Mouse (Mus musculus) MEL (cell line): ENCODE results near the gene Tmem230. TPM values are rescaled to one million over a fixed set of nuclear protein-coding genes. Genes with fewer than 3 reads are reported as not detected.

Experiments used
- DNase-seq: peaks from one replicate; pipeline ENCODE4 v3.0.0; 2011; ENCODE audit warnings: low read depth, low spot score
- H3K27ac ChIP-seq: 2 replicates; pipeline ENCODE4 v1.5.1; 2012; ENCODE audit warnings: low read depth, mild to moderate bottlenecking, control low read depth, low read length, moderate library complexity; ENCODE audit not compliant: control insufficient read depth
- H3K27me3 ChIP-seq, 2 experiments: fragments of 150-350 bp in 1 of 2; sonication (generic) in 1 of 2; 2 replicates each; pipeline ENCODE4 v1.6.1; 2012; ENCODE audit warnings: low read length in 2 of 2, mild to moderate bottlenecking in 2 of 2, improper control_type of control experiment in 1 of 2, moderate library complexity in 1 of 2; ENCODE audit not compliant: insufficient read depth in 2 of 2, control insufficient read depth in 1 of 2
- H3K36me3 ChIP-seq, 2 experiments: 2 replicates each; pipeline ENCODE4 v1.6.1; 2012 to 2014; ENCODE audit warnings: low read length in 2 of 2, improper control_type of control experiment in 1 of 2, inconsistent platforms in 1 of 2, mild to moderate bottlenecking in 1 of 2; ENCODE audit not compliant: insufficient read depth in 2 of 2, control insufficient read depth in 1 of 2
- H3K4me1 ChIP-seq, 2 experiments: fragments of 150-350 bp in 1 of 2; sonication (generic) in 1 of 2; 2 replicates each; pipeline ENCODE4 v1.6.1; 2012; ENCODE audit warnings: low read length in 2 of 2, improper control_type of control experiment in 1 of 2, mild to moderate bottlenecking in 1 of 2; ENCODE audit not compliant: insufficient read depth in 2 of 2, control insufficient read depth in 1 of 2
- H3K4me3 ChIP-seq, 2 experiments: fragments of 150-350 bp in 1 of 2; sonication (generic) in 1 of 2; 2 replicates each; pipeline ENCODE4 v1.5.1; 2012; ENCODE audit warnings: low read depth in 2 of 2, low read length in 2 of 2, mild to moderate bottlenecking in 2 of 2, moderate library complexity in 2 of 2, control low read depth in 1 of 2, improper control_type of control experiment in 1 of 2; ENCODE audit not compliant: control insufficient read depth in 1 of 2, insufficient read depth in 1 of 2
- H3K79me2 ChIP-seq: 2 replicates; pipeline ENCODE4 v1.6.1; 2012; ENCODE audit warnings: mild to moderate bottlenecking, low read length, moderate library complexity; ENCODE audit not compliant: control insufficient read depth, poor library complexity, insufficient read depth
- H3K9ac ChIP-seq: 2 replicates; pipeline ENCODE4 v1.6.1; 2012; ENCODE audit warnings: low read depth, mild to moderate bottlenecking, control low read depth, low read length, moderate library complexity; ENCODE audit not compliant: control insufficient read depth, poor library complexity, severe bottlenecking
- H3K9me3 ChIP-seq: fragments of 150-350 bp; sonication (generic); replicated peaks from 2 replicates; pipeline ENCODE4 v1.6.1; 2012; ENCODE audit warnings: mild to moderate bottlenecking, low read length, improper control_type of control experiment, moderate library complexity; ENCODE audit not compliant: insufficient read depth
- BHLHE40 ChIP-seq: IDR thresholded peaks from 2 replicates; pipeline ENCODE4 v1.6.1; 2012; ENCODE audit warnings: low read depth, mild to moderate bottlenecking, inconsistent platforms, low read length, improper control_type of control experiment, borderline replicate concordance
- CHD1 ChIP-seq: IDR thresholded peaks from 2 replicates; pipeline ENCODE4 v1.6.1; 2012; ENCODE audit warnings: low read depth, mild to moderate bottlenecking, inconsistent platforms, low read length, improper control_type of control experiment
- CHD2 ChIP-seq: IDR thresholded peaks from 2 replicates; pipeline ENCODE4 v1.6.1; 2011; ENCODE audit warnings: low read length, improper control_type of control experiment
- CTCF ChIP-seq, 3 experiments: IDR thresholded peaks in 2 of 3; conservative IDR thresholded peaks in 1 of 3; 2 replicates each; pipeline ENCODE4 v1.5.1; 2011 to 2012; ENCODE audit warnings: low read length in 3 of 3, low read depth in 2 of 3, mild to moderate bottlenecking in 2 of 3, improper control_type of control experiment in 1 of 3, inconsistent platforms in 1 of 3, mixed read lengths in 1 of 3, moderate library complexity in 1 of 3; ENCODE audit not compliant: control insufficient read depth in 1 of 3, insufficient read depth in 1 of 3, poor library complexity in 1 of 3, severe bottlenecking in 1 of 3
- E2F4 ChIP-seq: IDR thresholded peaks from 2 replicates; pipeline ENCODE4 v1.6.1; 2011; ENCODE audit warnings: low read depth, low read length, improper control_type of control experiment, borderline replicate concordance
- ELF1 ChIP-seq: IDR thresholded peaks from 2 replicates; pipeline ENCODE4 v1.6.1; 2014; ENCODE audit warnings: low read depth, mild to moderate bottlenecking, inconsistent platforms, low read length, improper control_type of control experiment, moderate library complexity
- EP300 ChIP-seq, 2 experiments: IDR thresholded peaks; 2 replicates each; pipeline ENCODE4 v1.6.1; 2011; ENCODE audit warnings: improper control_type of control experiment in 2 of 2, low read length in 2 of 2, low read depth in 1 of 2, mild to moderate bottlenecking in 1 of 2
- ETS1 ChIP-seq: IDR thresholded peaks from 2 replicates; pipeline ENCODE4 v1.6.1; 2012; ENCODE audit warnings: low read depth, mild to moderate bottlenecking, inconsistent platforms, low read length, improper control_type of control experiment, moderate library complexity
- GABPA ChIP-seq: IDR thresholded peaks from 2 replicates; pipeline ENCODE4 v1.6.1; 2012; ENCODE audit warnings: low read depth, mild to moderate bottlenecking, inconsistent platforms, low read length, improper control_type of control experiment, moderate library complexity
- GATA1 ChIP-seq: IDR thresholded peaks from 2 replicates; pipeline ENCODE4 v1.6.1; 2011; ENCODE audit warnings: low read depth, low read length, improper control_type of control experiment
- HCFC1 ChIP-seq: IDR thresholded peaks from 2 replicates; pipeline ENCODE4 v1.6.1; 2012; ENCODE audit warnings: low read depth, mild to moderate bottlenecking, inconsistent platforms, low read length, improper control_type of control experiment, moderate library complexity
- KAT2A ChIP-seq: conservative IDR thresholded peaks from 2 replicates; pipeline ENCODE4 v1.6.1; 2012; ENCODE audit warnings: low read depth, low read length, improper control_type of control experiment, inconsistent platforms
- MAFK ChIP-seq: IDR thresholded peaks from 2 replicates; pipeline ENCODE4 v1.6.1; 2011; ENCODE audit warnings: low read depth, mild to moderate bottlenecking, low read length, improper control_type of control experiment, borderline replicate concordance
- MAZ ChIP-seq: IDR thresholded peaks from 2 replicates; pipeline ENCODE4 v1.6.1; 2012; ENCODE audit warnings: low read depth, mild to moderate bottlenecking, inconsistent platforms, low read length, improper control_type of control experiment
- MEF2A ChIP-seq: IDR thresholded peaks from 2 replicates; pipeline ENCODE4 v1.6.1; 2014; ENCODE audit warnings: low read depth, mild to moderate bottlenecking, inconsistent platforms, low read length, improper control_type of control experiment; ENCODE audit not compliant: poor library complexity, insufficient replicate concordance, severe bottlenecking; ENCODE audit errors: extremely low read depth
- MXI1 ChIP-seq: IDR thresholded peaks from 2 replicates; pipeline ENCODE4 v1.6.1; 2011; ENCODE audit warnings: mild to moderate bottlenecking, low read depth, low read length, improper control_type of control experiment
- MYB ChIP-seq: IDR thresholded peaks from 2 replicates; pipeline ENCODE4 v1.6.1; 2011; ENCODE audit warnings: mild to moderate bottlenecking, low read depth, low read length, improper control_type of control experiment
- MYC ChIP-seq: IDR thresholded peaks from 2 replicates; pipeline ENCODE4 v1.6.1; 2011; ENCODE audit warnings: low read depth, mild to moderate bottlenecking, low read length, improper control_type of control experiment, moderate library complexity
- NELFE ChIP-seq: IDR thresholded peaks from 2 replicates; pipeline ENCODE4 v1.6.1; 2011; ENCODE audit warnings: low read depth, low read length, improper control_type of control experiment
- POLR2A ChIP-seq, 2 experiments: IDR thresholded peaks; 2 replicates each; pipeline ENCODE4 v1.6.1; 2011 to 2012; ENCODE audit warnings: low read length in 2 of 2, mild to moderate bottlenecking in 2 of 2, control low read depth in 1 of 2, improper control_type of control experiment in 1 of 2, low read depth in 1 of 2, moderate library complexity in 1 of 2; ENCODE audit not compliant: control insufficient read depth in 1 of 2, insufficient read depth in 1 of 2, poor library complexity in 1 of 2
- POLR2AphosphoS5 ChIP-seq: IDR thresholded peaks from 2 replicates; pipeline ENCODE4 v1.6.1; 2012; ENCODE audit warnings: low read depth, borderline replicate concordance, mild to moderate bottlenecking, inconsistent platforms, low read length, moderate library complexity, mixed read lengths
- SIN3A ChIP-seq: IDR thresholded peaks from 2 replicates; pipeline ENCODE4 v1.6.1; 2012; ENCODE audit warnings: low read length, improper control_type of control experiment, inconsistent platforms
- TAL1 ChIP-seq: IDR thresholded peaks from 2 replicates; pipeline ENCODE4 v1.6.1; 2012; ENCODE audit warnings: mild to moderate bottlenecking, inconsistent platforms, low read length, moderate library complexity, mixed read lengths
- TBP ChIP-seq: IDR thresholded peaks from 2 replicates; pipeline ENCODE4 v1.8.0; 2011; ENCODE audit warnings: low read depth, low read length, improper control_type of control experiment
- TCF12 ChIP-seq: IDR thresholded peaks from 2 replicates; pipeline ENCODE4 v1.6.1; 2014; ENCODE audit warnings: low read depth, mild to moderate bottlenecking, inconsistent platforms, low read length, improper control_type of control experiment, moderate library complexity
- USF1 ChIP-seq: IDR thresholded peaks from 2 replicates; pipeline ENCODE4 v1.6.1; 2014; ENCODE audit warnings: low read depth, mild to moderate bottlenecking, inconsistent platforms, low read length, improper control_type of control experiment, moderate library complexity
- ZC3H11A ChIP-seq: IDR thresholded peaks from 2 replicates; pipeline ENCODE4 v1.6.1; 2012; ENCODE audit warnings: low read depth, mild to moderate bottlenecking, inconsistent platforms, low read length, improper control_type of control experiment
- ZKSCAN1 ChIP-seq: IDR thresholded peaks from 2 replicates; pipeline ENCODE4 v1.6.1; 2012; ENCODE audit warnings: low read depth, mild to moderate bottlenecking, inconsistent platforms, low read length, improper control_type of control experiment, moderate library complexity
- polyA plus RNA-seq, 2 experiments: library from polyadenylated mRNA; stranded (reverse) in 1 of 2; unstranded in 1 of 2; fragments of >175 nt in 1 of 2; fragments of >200 nt in 1 of 2; gene quantifications; 2 replicates each; pipeline versions ENCODE4 v1.2.1 to v1.2.4; 2012; ENCODE audit warnings: low replicate concordance in 2 of 2, low read depth in 1 of 2; ENCODE audit not compliant: insufficient read length in 2 of 2, insufficient read depth in 1 of 2, missing spikeins in 1 of 2
- total RNA-seq: library from RNA; depleted of rRNA; stranded (reverse); fragments of 300-350 nt; gene quantifications from 2 replicates; pipeline ENCODE4 v1.2.3, GENCODE M21; 2012

Gene Tmem230
- total and polyA plus RNA-seq, 3 experiments: 9.1 to 21.5 TPM; not detected in 1

DNA sequence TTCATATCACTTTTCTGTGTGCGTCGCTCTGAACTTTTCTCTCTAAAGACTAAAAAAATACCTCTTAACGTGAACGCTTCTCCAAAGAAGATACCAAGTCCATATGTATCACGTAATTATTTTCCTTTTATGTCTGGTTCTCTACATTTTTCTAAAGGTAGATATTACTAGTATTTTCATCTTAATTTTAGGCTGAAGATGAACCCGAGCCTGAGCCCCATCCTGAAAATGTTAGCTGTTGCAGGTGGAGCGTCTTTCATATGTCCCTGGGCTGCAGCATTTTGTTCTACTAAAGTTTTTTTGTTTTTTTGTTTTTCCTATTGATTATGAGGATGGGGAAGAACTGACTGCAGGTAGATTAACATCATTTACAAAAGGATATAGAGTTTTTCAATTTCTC lies 6.0 kb upstream of the Tmem230 start:
- Histone ChIP-seq H3K9ac (peak overlapping the region; percentile 82), H3K27ac (peak overlapping the region; percentile 89), H3K27me3 (no peaks in the 10 kb centered on the region), H3K79me2 (peaks cover 22% of the 10 kb centered on the region), H3K4me1 (no peaks in the 10 kb centered on the region; a peak in 1 of 4 replicates), H3K4me3 (peak overlapping the region; percentile 64 to 73)
- DNase-seq: peak; percentile 63
- peak; percentile 43; the same call in 1 of the 2 replicates for TF ChIP-seq MAZ
- TF ChIP-seq CTCF (IDR thresholded peaks at IDR 0.05 in 2 of 3, conservative IDR thresholded peaks at IDR 0.05 in 1 of 3; ENCODE audit: control insufficient read depth in 1 of 3, insufficient read depth in 1 of 3, low read depth in 2 of 3, low read length in 3 of 3, poor library complexity in 1 of 3, severe bottlenecking in 1 of 3): no peak
- no peak for TF ChIP-seq MAFK
- no peak for TF ChIP-seq EP300 (IDR thresholded peaks at IDR 0.05; ENCODE audit: low read depth in 1 of 2, low read length in 2 of 2)
- TF ChIP-seq ELF1: no peak
- TF ChIP-seq TBP: no peak
- TF ChIP-seq ZKSCAN1: no peak
- TF ChIP-seq, all 39 proteins: peak for 1
- Histone ChIP-seq H3K36me3 (peaks cover 10 to 32% of the 10 kb centered on the region in 2 experiments), H3K9me3 (no peaks in the 10 kb centered on the region)

DNA sequence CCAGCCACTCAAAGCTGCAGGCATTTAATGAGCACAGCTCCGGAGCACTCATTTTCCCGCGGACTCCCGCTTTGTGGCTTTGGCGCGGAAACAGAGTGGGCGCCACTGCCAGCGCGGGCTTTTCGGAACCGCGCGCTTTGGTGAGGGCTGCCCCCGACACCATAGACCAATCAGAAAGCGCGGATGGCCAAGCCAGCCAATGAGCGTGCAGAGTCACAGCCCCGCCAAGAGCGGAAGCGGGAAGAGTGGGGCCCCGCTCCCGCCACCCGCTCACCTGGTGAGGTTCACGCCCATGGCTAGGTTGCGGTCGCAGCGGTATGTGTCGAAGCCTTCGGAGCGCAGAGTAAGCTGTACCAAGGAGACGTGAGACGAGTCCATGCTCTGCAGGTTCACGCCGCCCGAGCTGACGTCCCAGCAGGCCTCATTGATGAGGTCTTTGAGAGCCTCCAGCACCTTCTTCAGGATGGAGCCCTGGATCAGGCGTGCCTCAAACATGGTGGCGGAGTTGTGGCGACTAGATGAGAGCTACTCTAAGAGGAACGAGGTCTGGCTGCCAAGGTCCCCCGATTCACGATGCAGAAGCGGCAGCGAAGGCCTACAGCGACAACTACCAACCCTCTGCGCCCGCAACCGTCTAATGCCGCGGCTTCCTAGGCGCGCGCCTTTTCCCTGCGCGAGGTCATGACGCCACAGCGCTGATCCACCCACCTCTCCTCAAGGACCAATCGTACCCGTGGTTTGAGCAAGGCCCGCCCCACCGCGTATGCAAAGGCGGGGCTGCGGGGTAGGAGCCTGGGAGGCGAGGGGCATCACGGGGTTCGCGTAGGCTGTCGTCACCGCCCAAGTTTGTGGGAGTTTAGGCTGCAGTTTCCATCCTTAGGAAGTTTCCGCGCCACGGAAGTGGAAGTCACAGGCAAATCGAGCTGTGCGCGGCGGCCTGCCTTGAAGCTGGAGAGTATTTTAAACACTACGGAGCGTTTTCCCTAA lies 5.2 kb upstream of the Tmem230 start, which contains the start of gene Pcna:
Gene Pcna (minus strand): TSS at position 773 of the 987 bp plus-strand sequence.
- DNase-seq: peak; percentile 99
- Histone ChIP-seq H3K4me1 (no peaks in the 10 kb centered on the region; a peak in 1 of 4 replicates), H3K9ac (peak within 1 kb of the TSS; percentile 95), H3K36me3 (peaks cover 12 to 35% of the 10 kb centered on the region in 2 experiments), H3K9me3 (no peaks in the 10 kb centered on the region), H3K4me3 (peak within 1 kb of the TSS; percentile 73 to 91), H3K79me2 (peaks cover 22% of the 10 kb centered on the region), H3K27me3 (no peaks in the 10 kb centered on the region), H3K27ac (peak within 1 kb of the TSS; percentile 89)
- TF ChIP-seq MXI1 (0 out of 2 replicates have a peak, but pooled peaks have one; percentile 36), ZKSCAN1 (no peak), TAL1 (no peak), MEF2A (no peak), ZC3H11A (no peak), CTCF (IDR thresholded peaks at IDR 0.05 in 2 of 3, conservative IDR thresholded peaks at IDR 0.05 in 1 of 3; ENCODE audit: control insufficient read depth in 1 of 3, insufficient read depth in 1 of 3, low read depth in 2 of 3, low read length in 3 of 3, poor library complexity in 1 of 3, severe bottlenecking in 1 of 3) (no peak), POLR2AphosphoS5 (peak; percentile 85; the same call in 1 of the 2 replicates), MYB (no peak), CHD2 (no peak), USF1 (peak; percentile 80), HCFC1 (peak; percentile 72), GABPA (no peak), MYC (peak; percentile 81), ETS1 (peak; percentile 26; the same call in 1 of the 2 replicates), E2F4 (peak; percentile 100), MAFK (no peak), NELFE (peak; percentile 98), KAT2A (no peak), BHLHE40 (no peak), CHD1 (no peak), POLR2A (IDR thresholded peaks at IDR 0.05; ENCODE audit: control insufficient read depth in 1 of 2, insufficient read depth in 1 of 2, low read depth in 1 of 2, low read length in 2 of 2, poor library complexity in 1 of 2) (peak; percentile 91 to 95), TCF12 (no peak; the same call in none of the 2 replicates), GATA1 (no peak), SIN3A (peak; percentile 86)
